Mouse (Mus musculus): ENCODE results near the gene Xiap. TPM values are rescaled to one million over a fixed set of nuclear protein-coding genes. Genes with fewer than 3 reads are reported as not detected.

The Xiap gene
- polyA plus RNA-seq, 1 experiment = 9.3 TPM

DNA sequence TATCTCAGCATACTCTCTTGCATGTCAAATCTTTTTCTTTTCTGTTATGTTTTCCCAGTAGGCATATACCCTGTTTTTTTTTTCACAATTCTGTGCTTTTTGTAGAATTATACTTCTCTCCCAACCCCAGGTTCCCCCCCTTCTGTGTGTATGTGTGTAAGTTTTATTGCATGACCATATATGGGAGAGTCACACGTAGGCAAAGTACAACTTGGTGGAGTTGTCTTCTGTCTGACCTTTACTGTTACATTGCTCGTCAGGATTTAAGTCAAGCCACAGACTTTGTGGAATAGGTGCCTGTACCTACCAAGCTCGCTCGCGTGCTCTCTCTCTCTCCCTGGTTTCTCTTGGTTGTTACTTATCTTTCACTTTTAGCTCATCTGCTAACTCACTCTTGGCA lies 28.7 kb downstream of the Xiap start:
- H3K27ac ChIP-seq (ENCODE audit: insufficient read depth, low read depth, low read length) = no peak overlapping the region; the same call in 1 of the 2 replicates
- TF ChIP-seq CTCF (IDR thresholded peaks at IDR 0.05; ENCODE audit: extremely low read depth, insufficient read length, insufficient replicate concordance, low read depth, low read length) (no peak), POLR2A (IDR thresholded peaks at IDR 0.05; ENCODE audit: low read depth, low read length) (no peak)
- WGBS = 46% methylated on average over 5 of the region's 5 CpGs
- H3K4me3 ChIP-seq (ENCODE audit: low read depth, low read length) = no peak overlapping the region
- peaks cover 5% of the 10 kb centered on the region; the same call in 1 of the 2 replicates for H3K36me3 ChIP-seq (ENCODE audit: control insufficient read depth, insufficient read depth, low read length)
- H3K27me3 ChIP-seq (ENCODE audit: control insufficient read depth, insufficient read depth, low read length) = no peaks in the 10 kb centered on the region
- H3K4me1 ChIP-seq (ENCODE audit: control insufficient read depth, insufficient read depth, insufficient read length, low read length) = no peaks in the 10 kb centered on the region

GRCm38 (mm10) chrX:42107137-42107536 lies 47.7 kb downstream of the Xiap start:
- Histone ChIP-seq H3K27me3 (ENCODE audit: control insufficient read depth, insufficient read depth, low read length) (no peaks in the 10 kb centered on the region), H3K36me3 (ENCODE audit: control insufficient read depth, insufficient read depth, low read length) (peaks cover 24% of the 10 kb centered on the region), H3K4me3 (ENCODE audit: low read depth, low read length) (no peak overlapping the region), H3K27ac (ENCODE audit: insufficient read depth, low read depth, low read length) (no peak overlapping the region), H3K4me1 (ENCODE audit: control insufficient read depth, insufficient read depth, insufficient read length, low read length) (no peaks in the 10 kb centered on the region)
- 78% methylated on average over 6 of the region's 6 CpGs for WGBS
- TF ChIP-seq POLR2A (IDR thresholded peaks at IDR 0.05; ENCODE audit: low read depth, low read length) (no peak), CTCF (IDR thresholded peaks at IDR 0.05; ENCODE audit: extremely low read depth, insufficient read length, insufficient replicate concordance, low read depth, low read length) (no peak)

GRCm38 (mm10) chrX:42110585-42110984 lies 51.1 kb downstream of the Xiap start:
- Histone ChIP-seq H3K4me3 (ENCODE audit: low read depth, low read length) (no peak overlapping the region), H3K27me3 (ENCODE audit: control insufficient read depth, insufficient read depth, low read length) (no peaks in the 10 kb centered on the region), H3K27ac (ENCODE audit: insufficient read depth, low read depth, low read length) (no peak overlapping the region), H3K36me3 (ENCODE audit: control insufficient read depth, insufficient read depth, low read length) (peaks cover 8% of the 10 kb centered on the region), H3K4me1 (ENCODE audit: control insufficient read depth, insufficient read depth, insufficient read length, low read length) (no peaks in the 10 kb centered on the region)
- TF ChIP-seq POLR2A (IDR thresholded peaks at IDR 0.05; ENCODE audit: low read depth, low read length) (no peak), CTCF (IDR thresholded peaks at IDR 0.05; ENCODE audit: extremely low read depth, insufficient read length, insufficient replicate concordance, low read depth, low read length) (no peak)
- WGBS = 42% methylated on average over 1 of the region's 1 CpGs

GRCm38 (mm10) chrX:42119442-42120048 lies 60.1 kb downstream of the Xiap start:
- H3K4me1 ChIP-seq (ENCODE audit: control insufficient read depth, insufficient read depth, insufficient read length, low read length) = peaks cover 2% of the 10 kb centered on the region; the same call in 1 of the 2 replicates
- H3K36me3 ChIP-seq (ENCODE audit: control insufficient read depth, insufficient read depth, low read length) = no peaks in the 10 kb centered on the region
- no peaks in the 10 kb centered on the region for H3K27me3 ChIP-seq (ENCODE audit: control insufficient read depth, insufficient read depth, low read length)
- TF ChIP-seq CTCF (IDR thresholded peaks at IDR 0.05; ENCODE audit: extremely low read depth, insufficient read length, insufficient replicate concordance, low read depth, low read length) (no peak), POLR2A (IDR thresholded peaks at IDR 0.05; ENCODE audit: low read depth, low read length) (no peak)
- H3K4me3 ChIP-seq (ENCODE audit: low read depth, low read length) = no peak overlapping the region
- 92% methylated on average over 6 of the region's 6 CpGs for WGBS
- no peak overlapping the region for H3K27ac ChIP-seq (ENCODE audit: insufficient read depth, low read depth, low read length)

DNA sequence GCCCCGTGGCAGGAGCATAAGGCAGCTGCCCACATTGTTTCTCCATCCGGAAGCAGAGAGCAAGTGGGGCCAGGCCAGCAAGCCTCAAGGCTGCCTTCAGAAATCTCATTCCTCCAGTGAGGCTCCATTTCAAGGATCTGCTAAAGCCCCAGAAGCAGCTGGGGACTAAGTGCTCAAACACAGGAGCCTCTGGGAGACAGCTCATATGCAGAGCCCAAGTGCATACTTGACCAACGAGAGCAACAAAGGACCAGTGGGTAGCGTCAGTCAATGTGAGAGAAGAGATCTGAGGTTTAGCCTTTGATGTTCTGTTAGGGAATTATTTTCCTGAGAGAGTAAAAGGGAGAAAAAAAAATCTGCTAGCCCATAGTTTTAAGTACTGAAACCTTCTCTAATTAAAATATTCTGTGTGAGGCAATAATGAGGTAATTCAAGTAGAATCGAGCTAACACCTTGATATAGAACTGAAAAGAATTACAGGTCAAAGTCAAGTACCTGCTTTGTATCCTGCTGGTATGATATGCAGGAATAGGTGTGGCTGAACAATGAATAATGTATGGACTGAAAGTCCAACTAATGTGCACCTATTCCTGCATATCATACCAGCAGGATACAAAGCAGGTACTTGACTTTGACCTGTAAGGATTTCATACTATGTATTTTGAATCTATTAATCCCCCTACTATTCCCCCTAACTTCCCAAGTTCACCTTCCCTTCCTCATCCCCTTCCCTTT lies 65.7 kb downstream of the Xiap start:
- 25% methylated on average over 5 of the region's 5 CpGs for WGBS
- Histone ChIP-seq H3K36me3 (ENCODE audit: control insufficient read depth, insufficient read depth, low read length) (no peaks in the 10 kb centered on the region), H3K27me3 (ENCODE audit: control insufficient read depth, insufficient read depth, low read length) (no peaks in the 10 kb centered on the region), H3K27ac (ENCODE audit: insufficient read depth, low read depth, low read length) (peak overlapping the region; percentile 91), H3K4me3 (ENCODE audit: low read depth, low read length) (no peak overlapping the region), H3K4me1 (ENCODE audit: control insufficient read depth, insufficient read depth, insufficient read length, low read length) (peaks cover 9% of the 10 kb centered on the region; the same call in 1 of the 2 replicates)
- no peak for TF ChIP-seq CTCF (IDR thresholded peaks at IDR 0.05; ENCODE audit: extremely low read depth, insufficient read length, insufficient replicate concordance, low read depth, low read length)
- TF ChIP-seq POLR2A (IDR thresholded peaks at IDR 0.05; ENCODE audit: low read depth, low read length) = no peak

DNA sequence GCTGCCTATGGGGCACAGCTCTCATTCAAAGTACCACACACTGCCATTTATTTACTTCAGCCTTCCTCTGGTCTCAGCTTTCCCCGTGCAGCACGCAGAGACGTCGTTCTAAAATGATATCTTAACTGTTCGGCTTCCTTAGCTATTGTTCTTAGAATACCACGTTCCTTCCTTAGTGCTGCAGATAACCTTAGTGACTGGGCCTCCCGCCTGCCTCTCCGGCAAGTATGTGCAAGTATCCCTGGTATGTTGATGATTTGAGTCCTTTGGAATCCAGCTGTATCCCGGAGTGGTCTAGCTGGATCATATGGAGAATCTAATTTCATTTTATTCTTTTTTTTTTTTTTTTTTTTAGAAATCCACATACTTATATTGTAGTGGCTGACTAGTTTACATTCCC lies 80.4 kb downstream of the Xiap start:
- Histone ChIP-seq H3K27ac (ENCODE audit: insufficient read depth, low read depth, low read length) (no peak overlapping the region), H3K4me3 (ENCODE audit: low read depth, low read length) (no peak overlapping the region), H3K36me3 (ENCODE audit: control insufficient read depth, insufficient read depth, low read length) (no peaks in the 10 kb centered on the region), H3K27me3 (ENCODE audit: control insufficient read depth, insufficient read depth, low read length) (no peaks in the 10 kb centered on the region), H3K4me1 (ENCODE audit: control insufficient read depth, insufficient read depth, insufficient read length, low read length) (peaks cover 2% of the 10 kb centered on the region; the same call in 1 of the 2 replicates)
- TF ChIP-seq CTCF (IDR thresholded peaks at IDR 0.05; ENCODE audit: extremely low read depth, insufficient read length, insufficient replicate concordance, low read depth, low read length) = no peak
- TF ChIP-seq POLR2A (IDR thresholded peaks at IDR 0.05; ENCODE audit: low read depth, low read length) = no peak
- WGBS = 29% methylated on average over 9 of the region's 9 CpGs

- 81% methylated on average over 3 of the region's 3 CpGs for WGBS
- H3K27ac ChIP-seq (ENCODE audit: insufficient read depth, low read depth, low read length) = no peak overlapping the region
- no peaks in the 10 kb centered on the region for H3K27me3 ChIP-seq (ENCODE audit: control insufficient read depth, insufficient read depth, low read length)
- TF ChIP-seq POLR2A (IDR thresholded peaks at IDR 0.05; ENCODE audit: low read depth, low read length) = no peak
- TF ChIP-seq CTCF (IDR thresholded peaks at IDR 0.05; ENCODE audit: extremely low read depth, insufficient read length, insufficient replicate concordance, low read depth, low read length) = no peak
- H3K4me3 ChIP-seq (ENCODE audit: low read depth, low read length) = no peak overlapping the region
- H3K36me3 ChIP-seq (ENCODE audit: control insufficient read depth, insufficient read depth, low read length) = no peaks in the 10 kb centered on the region
- H3K4me1 ChIP-seq (ENCODE audit: control insufficient read depth, insufficient read depth, insufficient read length, low read length) = peaks cover 2% of the 10 kb centered on the region; the same call in 1 of the 2 replicates
Measured at GRCm38 (mm10) chrX:42142620-42143019, 83.1 kb downstream of the Xiap start.

Measured in small intestine, adult 2 months (tissue).